Mouse (Mus musculus) CH12.LX (cell line): ENCODE results near the gene Kit. TPM values are rescaled to one million over a fixed set of nuclear protein-coding genes. Genes with fewer than 3 reads are reported as not detected.

Source experiments
- DNase-seq: peaks from one replicate; pipeline ENCODE4 v3.0.0-alpha.2; 2013; ENCODE audit errors: extremely low read depth
- H3K27ac ChIP-seq: 2 replicates; pipeline ENCODE4 v1.5.1; 2012; ENCODE audit warnings: low read depth, mild to moderate bottlenecking, control low read depth, moderate library complexity; ENCODE audit not compliant: insufficient read depth
- H3K27me3 ChIP-seq: replicated peaks from 2 replicates; pipeline ENCODE3; 2012; ENCODE audit warnings: inconsistent platforms
- H3K36me3 ChIP-seq, 2 experiments: replicated peaks in 1 of 2; 2 replicates each; pipeline versions ENCODE3 to v1.6.1; 2012; ENCODE audit warnings: inconsistent platforms in 1 of 2, low read length in 1 of 2, mild to moderate bottlenecking in 1 of 2, mixed read lengths in 1 of 2, moderate library complexity in 1 of 2; ENCODE audit not compliant: control insufficient read depth in 1 of 2, insufficient read depth in 1 of 2
- H3K4me1 ChIP-seq, 2 experiments: 2 replicates each; pipeline ENCODE4 v1.6.1; 2012; ENCODE audit warnings: inconsistent platforms in 1 of 2, moderate library complexity in 1 of 2; ENCODE audit not compliant: insufficient read depth in 2 of 2, control insufficient read depth in 1 of 2
- H3K4me2 ChIP-seq: 2 replicates; pipeline ENCODE4 v1.6.1; 2012; ENCODE audit warnings: low read depth, mild to moderate bottlenecking, control low read depth; ENCODE audit not compliant: poor library complexity, insufficient read depth, severe bottlenecking
- H3K4me3 ChIP-seq, 3 experiments: fragments of 150-350 bp in 1 of 3; sonication (generic) in 1 of 3; replicated peaks in 1 of 3; 2 replicates each; pipeline versions ENCODE3 to v1.5.1; 2011 to 2012; ENCODE audit warnings: low read depth in 2 of 3, low read length in 2 of 3, mild to moderate bottlenecking in 2 of 3, moderate library complexity in 2 of 3, control low read depth in 1 of 3, improper control_type of control experiment in 1 of 3, inconsistent platforms in 1 of 3, mixed read lengths in 1 of 3; ENCODE audit not compliant: poor library complexity in 1 of 3
- H3K79me2 ChIP-seq: replicated peaks from 2 replicates; pipeline ENCODE4 v1.6.1; 2012; ENCODE audit warnings: mild to moderate bottlenecking, moderate library complexity; ENCODE audit not compliant: control insufficient read depth, poor library complexity, insufficient read depth, severe bottlenecking; ENCODE audit errors: extremely low read depth
- H3K9ac ChIP-seq: 2 replicates; pipeline ENCODE4 v1.6.1; 2012; ENCODE audit warnings: low read depth, mild to moderate bottlenecking, control low read depth, moderate library complexity; ENCODE audit not compliant: insufficient read depth
- H3K9me3 ChIP-seq: replicated peaks from 2 replicates; pipeline ENCODE3; 2012; ENCODE audit warnings: low read length, inconsistent platforms, mixed read lengths
- CHD2 ChIP-seq: IDR thresholded peaks from 2 replicates; pipeline ENCODE4 v1.6.1; 2011; ENCODE audit warnings: low read length, improper control_type of control experiment
- EP300 ChIP-seq: IDR thresholded peaks from 2 replicates; pipeline ENCODE4 v1.6.1; 2011; ENCODE audit warnings: low read length, improper control_type of control experiment
- ETS1 ChIP-seq: conservative IDR thresholded peaks from 2 replicates; pipeline ENCODE4 v1.6.1; 2012; ENCODE audit warnings: low read depth, mild to moderate bottlenecking, inconsistent platforms, low read length, improper control_type of control experiment, moderate library complexity
- GABPA ChIP-seq: IDR thresholded peaks from 2 replicates; pipeline ENCODE4 v1.6.1; 2012; ENCODE audit warnings: low read depth, low read length, improper control_type of control experiment, inconsistent platforms; ENCODE audit not compliant: insufficient replicate concordance
- MAX ChIP-seq: IDR thresholded peaks from 2 replicates; pipeline ENCODE4 v1.6.1; 2011; ENCODE audit warnings: low read length, improper control_type of control experiment
- MAZ ChIP-seq: IDR thresholded peaks from 2 replicates; pipeline ENCODE4 v1.6.1; 2012; ENCODE audit warnings: low read depth, mild to moderate bottlenecking, inconsistent platforms, low read length, improper control_type of control experiment, moderate library complexity
- MEF2A ChIP-seq: IDR thresholded peaks from 2 replicates; pipeline ENCODE4 v1.6.1; 2014; ENCODE audit warnings: low read depth, mild to moderate bottlenecking, inconsistent platforms, low read length, improper control_type of control experiment, borderline replicate concordance
- MXI1 ChIP-seq: IDR thresholded peaks from 2 replicates; pipeline ENCODE4 v1.6.1; 2011; ENCODE audit warnings: mild to moderate bottlenecking, low read depth, low read length, improper control_type of control experiment
- MYC ChIP-seq: IDR thresholded peaks from 2 replicates; pipeline ENCODE4 v1.6.1; 2011; ENCODE audit warnings: low read depth, mild to moderate bottlenecking, improper control_type of control experiment, low read length
- NELFE ChIP-seq: IDR thresholded peaks from 2 replicates; pipeline ENCODE4 v1.6.1; 2011; ENCODE audit warnings: low read depth, low read length, improper control_type of control experiment
- NRF1 ChIP-seq: IDR thresholded peaks from 2 replicates; pipeline ENCODE4 v1.6.1; 2014; ENCODE audit warnings: low read depth, mild to moderate bottlenecking, inconsistent platforms, low read length, improper control_type of control experiment, moderate library complexity
- PAX5 ChIP-seq: IDR thresholded peaks from 2 replicates; pipeline ENCODE4 v1.6.1; 2012; ENCODE audit warnings: low read length, inconsistent platforms, mixed read lengths
- SIN3A ChIP-seq: IDR thresholded peaks from 2 replicates; pipeline ENCODE4 v1.6.1; 2012; ENCODE audit warnings: low read length, improper control_type of control experiment, inconsistent platforms
- TCF12 ChIP-seq: IDR thresholded peaks from 2 replicates; pipeline ENCODE4 v1.6.1; 2014; ENCODE audit warnings: low read depth, mild to moderate bottlenecking, inconsistent platforms, low read length, improper control_type of control experiment
- UBTF ChIP-seq: IDR thresholded peaks from 2 replicates; pipeline ENCODE4 v1.6.1; 2012; ENCODE audit warnings: low read depth, mild to moderate bottlenecking, inconsistent platforms, low read length, improper control_type of control experiment, moderate library complexity
- ZKSCAN1 ChIP-seq: IDR thresholded peaks from 2 replicates; pipeline ENCODE4 v1.6.1; 2012; ENCODE audit warnings: low read depth, inconsistent platforms, low read length, improper control_type of control experiment, borderline replicate concordance
- ZMIZ1 ChIP-seq: IDR thresholded peaks from 2 replicates; pipeline ENCODE4 v1.6.1; 2012; ENCODE audit warnings: low read depth, mild to moderate bottlenecking, inconsistent platforms, low read length, improper control_type of control experiment
- ZNF384 ChIP-seq: IDR thresholded peaks from 2 replicates; pipeline ENCODE4 v1.6.1; 2012; ENCODE audit warnings: low read depth, low read length, improper control_type of control experiment, inconsistent platforms
- dilution Hi-C: fragments of 300-500 bp; cut with MboI; formaldehyde crosslinking; loops from 2 replicates; pipeline ENCODE4 v1.14.3; 2020; ENCODE audit warnings: low sequenced_read_pairs; ENCODE audit not compliant: extremely low pct_unique_long_range_greater_than_20kb, extremely low pct_ligation_motif_present
- in situ Hi-C: fragments of 300-500 bp; cut with MboI; formaldehyde crosslinking; loops from 3 replicates; pipeline ENCODE4 v1.14.3; 2019; ENCODE audit warnings: low sequenced_read_pairs, low pct_ligation_motif_present, low pct_unique_long_range_greater_than_20kb, mixed read lengths
- polyA plus RNA-seq: library from polyadenylated mRNA; unstranded; fragments of >175 nt; gene quantifications from 2 replicates; pipeline ENCODE4 v1.2.1, GENCODE M21; 2012; ENCODE audit warnings: low read depth; ENCODE audit not compliant: insufficient read length
- total RNA-seq, 2 experiments: library from RNA; depleted of rRNA; stranded (reverse); fragments of 300-350 nt in 1 of 2; fragments of >200 nt in 1 of 2; gene quantifications; 2 replicates each; pipeline ENCODE4 v1.2.3; 2012 to 2014

Kit gene
- total and polyA plus RNA-seq, 3 experiments: 0.13 to 0.64 TPM; not detected in 1

DNA sequence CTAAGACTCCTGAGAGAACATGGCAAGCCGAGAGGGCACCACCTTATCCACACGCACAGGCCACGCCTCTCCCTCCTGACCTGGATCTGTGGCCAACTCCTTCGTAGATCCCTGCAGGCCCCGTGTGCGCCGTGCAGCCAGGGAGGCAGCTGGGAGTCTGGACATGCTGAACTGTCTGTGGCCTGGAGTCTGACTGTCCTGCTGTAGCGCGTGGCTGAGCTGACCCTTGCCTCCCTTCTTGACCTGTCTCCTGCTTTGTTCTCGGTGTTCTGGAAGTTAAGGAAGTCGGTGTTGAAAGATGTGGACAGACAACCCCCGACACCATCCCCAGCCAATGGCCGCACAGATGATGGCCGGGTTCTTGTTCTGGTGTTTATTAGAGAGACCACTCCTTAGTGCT is 21.5 kb downstream of the Kit start:
- dilution Hi-C loops (no loop called here), in situ Hi-C loops (no loop called here)
- no peaks in the 10 kb centered on the region for H3K36me3 ChIP-seq

DNA sequence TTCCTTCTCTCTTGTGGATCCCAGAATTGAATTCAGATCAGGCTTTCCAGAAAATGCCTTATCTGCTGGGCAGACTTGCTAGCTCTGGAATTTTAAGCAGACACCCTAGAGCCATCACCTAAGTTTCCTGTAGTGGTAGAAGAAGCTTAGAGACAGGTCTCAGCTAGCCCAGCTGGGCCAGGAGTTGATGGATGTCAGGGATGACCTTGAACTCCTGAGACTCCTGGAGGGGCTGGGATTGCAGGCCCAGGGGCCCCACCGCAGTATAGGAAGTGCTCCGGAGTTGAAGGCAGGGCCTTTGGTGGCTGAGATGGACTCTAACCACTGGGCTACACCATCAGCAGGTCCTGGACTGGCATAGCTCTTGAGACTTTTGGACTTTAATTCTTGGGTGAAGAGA is 22.6 kb downstream of the Kit start:
- no peaks in the 10 kb centered on the region for H3K36me3 ChIP-seq
- H3K79me2 ChIP-seq: no peaks in the 10 kb centered on the region; the same call in 1 of the 2 replicates
- no peak overlapping the region for H3K9ac ChIP-seq
- no peak overlapping the region for H3K4me3 ChIP-seq
- H3K4me1 ChIP-seq: peaks cover 0 to 3% of the 10 kb centered on the region in 2 experiments; a peak in 2 of 4 replicates
- in situ Hi-C loops: no loop called here
- no peaks in the 10 kb centered on the region for H3K27me3 ChIP-seq
- DNase-seq: no peak
- peaks cover 32% of the 10 kb centered on the region for H3K9me3 ChIP-seq
- TF ChIP-seq TCF12 (no peak), GABPA (no peak), EP300 (no peak), CHD2 (no peak), PAX5 (no peak), MYC (no peak), MXI1 (no peak), MAZ (no peak), ZNF384 (no peak), UBTF (no peak), ETS1 (no peak), SIN3A (no peak), ZKSCAN1 (no peak), NRF1 (no peak), ZMIZ1 (no peak), MAX (no peak)
- no peak overlapping the region for H3K27ac ChIP-seq
- no peak overlapping the region for H3K4me2 ChIP-seq
- dilution Hi-C loops: no loop called here

More for the DNA sequence above, 21.5 kb downstream of the Kit start:
- no peak overlapping the region for H3K4me2 ChIP-seq
- peaks cover 41% of the 10 kb centered on the region for H3K9me3 ChIP-seq
- TF ChIP-seq CHD2 (no peak), MAX (no peak), NELFE (no peak), MEF2A (no peak), ZNF384 (no peak)
- no peaks in the 10 kb centered on the region for H3K27me3 ChIP-seq
- H3K4me3 ChIP-seq: no peak overlapping the region
- no peak overlapping the region for H3K27ac ChIP-seq
- DNase-seq: no peak
- no peak overlapping the region for H3K9ac ChIP-seq
- no peaks in the 10 kb centered on the region for H3K79me2 ChIP-seq
- peaks cover 0 to 8% of the 10 kb centered on the region in 2 experiments; a peak in 2 of 4 replicates for H3K4me1 ChIP-seq
